Mouse (Mus musculus): Measurements from ENCODE around the gene Clk4.
A peak's percentile ranks its signal among the peaks of the same experiment; 100 is the strongest.

Clk4 gene

DNA sequence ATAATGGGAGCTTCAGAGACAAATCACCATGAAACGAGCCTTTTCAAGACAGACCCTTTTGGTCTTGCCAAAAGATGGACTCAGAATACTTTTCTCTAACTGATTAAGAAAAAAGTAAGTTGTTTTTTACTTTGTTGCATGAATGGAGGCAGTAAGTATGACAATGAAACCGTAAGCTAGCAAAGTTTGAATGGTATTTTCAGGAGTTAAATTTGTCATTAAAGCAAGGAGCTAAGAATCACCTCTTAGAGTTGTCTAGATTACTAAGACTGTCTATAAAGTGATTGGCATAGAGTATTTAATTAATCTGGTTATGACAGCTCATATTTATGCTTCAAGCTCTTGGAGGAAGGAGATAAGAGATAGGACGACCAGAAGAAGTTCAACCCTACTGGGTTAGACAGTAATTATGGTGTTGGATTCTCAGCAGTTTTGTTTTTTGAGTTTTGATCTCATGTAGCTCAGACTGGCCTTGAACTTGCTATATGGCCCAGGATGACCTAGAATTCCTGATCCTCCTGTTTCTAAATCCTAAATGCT lies at the start of gene Clk4:
Gene Clk4, plus strand, starts transcription at position 51 of the 540 bp plus-strand sequence.
- DNase-seq (ENCODE audit: low read depth, low spot score): no peak

DNA sequence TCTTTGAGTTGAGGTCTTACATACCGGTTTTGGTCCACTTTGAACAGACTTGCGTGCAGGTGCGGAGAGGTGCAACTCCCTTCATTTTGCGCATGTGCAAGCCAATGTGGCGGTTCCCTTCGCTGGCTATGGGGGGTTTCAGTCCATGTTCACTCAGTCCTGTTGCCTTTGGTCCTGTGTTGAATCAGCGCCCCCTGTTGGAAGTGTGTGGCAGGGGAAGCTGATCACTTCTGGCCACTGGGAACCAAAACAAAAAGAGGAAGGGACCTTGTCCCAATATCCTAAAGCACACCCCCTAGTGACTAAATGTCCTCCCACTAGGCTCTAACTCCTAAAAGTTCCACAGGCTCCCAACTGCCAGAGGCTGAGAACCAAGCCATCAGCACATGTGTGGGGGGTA lies 47.5 kb upstream of the Clk4 start:
- DNase-seq (ENCODE audit: low read depth, low spot score): no peak

DNA sequence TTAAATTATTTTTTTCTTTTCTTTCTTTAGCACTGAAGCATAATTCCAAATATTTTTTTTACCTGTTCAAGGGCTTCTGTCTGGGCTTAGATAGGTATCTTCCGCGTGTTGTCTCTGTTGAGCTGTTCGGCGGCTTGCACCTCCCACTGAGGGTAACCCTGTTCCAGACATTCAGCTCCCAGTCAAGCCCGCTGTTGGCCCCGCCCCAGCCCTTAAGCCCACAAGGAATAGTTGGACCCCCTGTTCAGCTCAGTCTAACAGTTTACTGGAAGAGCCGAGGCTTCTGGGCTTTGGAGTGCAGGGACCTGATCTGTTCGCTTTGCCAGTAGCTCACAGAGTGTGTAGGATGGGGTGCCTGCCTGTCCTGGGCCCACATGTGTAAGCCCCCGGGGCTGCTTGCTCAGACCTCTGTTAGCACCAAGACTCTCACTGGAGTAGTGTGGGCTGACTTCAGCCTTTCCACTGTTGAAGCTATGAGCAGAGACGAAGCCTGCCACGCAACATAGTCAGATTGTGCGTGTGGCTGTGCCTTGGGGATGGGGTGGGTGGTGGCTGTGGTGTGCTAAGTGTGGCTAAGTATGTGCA lies 42.0 kb upstream of the Clk4 start:
- DNase-seq (ENCODE audit: low read depth, low spot score): no peak

DNA sequence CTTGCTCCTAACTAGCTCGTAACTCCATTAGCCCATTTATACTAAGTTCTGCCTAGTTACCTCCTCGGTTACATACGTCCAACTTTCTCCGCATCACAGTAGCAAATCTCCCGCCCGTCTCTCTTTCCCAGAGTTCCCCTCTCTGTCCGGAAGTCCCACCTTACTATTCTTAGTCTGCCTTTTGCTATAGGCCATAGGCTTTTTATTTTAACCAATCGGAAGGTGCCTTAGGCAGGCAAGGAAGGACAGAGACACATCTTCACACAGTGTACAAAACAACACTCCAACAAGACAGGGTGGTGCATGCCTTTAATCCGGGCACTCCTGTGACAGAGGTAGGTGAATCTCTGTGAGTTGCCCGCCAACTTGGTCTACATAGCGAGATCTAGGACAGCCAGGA lies 41.2 kb upstream of the Clk4 start, which contains the start of gene Gm12569:
Gene Gm12569, plus strand, starts transcription at position 166 of the 400 bp plus-strand sequence.
- DNase-seq (ENCODE audit: low read depth, low spot score): no peak

DNA sequence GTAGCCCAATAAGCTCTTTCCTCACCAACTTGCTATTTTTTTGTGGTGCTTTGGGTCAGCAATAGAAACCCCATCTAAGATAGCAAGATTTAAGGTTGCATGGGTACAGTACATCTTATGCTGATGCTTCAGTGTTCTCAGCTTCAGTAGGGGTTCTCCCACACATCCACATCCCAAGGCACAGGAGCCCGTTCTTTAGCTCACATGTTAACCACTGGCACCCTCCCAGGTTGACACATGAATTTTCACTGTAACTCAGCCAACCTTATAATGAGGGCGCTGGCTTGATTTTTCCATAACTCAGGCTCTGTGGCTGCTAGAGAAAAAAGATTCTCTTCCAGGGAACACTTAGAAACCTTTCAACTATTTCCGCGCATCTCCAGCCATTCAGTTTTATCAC lies 34.4 kb upstream of the Clk4 start:
- DNase-seq (ENCODE audit: low read depth, low spot score): peak; percentile 71

DNA sequence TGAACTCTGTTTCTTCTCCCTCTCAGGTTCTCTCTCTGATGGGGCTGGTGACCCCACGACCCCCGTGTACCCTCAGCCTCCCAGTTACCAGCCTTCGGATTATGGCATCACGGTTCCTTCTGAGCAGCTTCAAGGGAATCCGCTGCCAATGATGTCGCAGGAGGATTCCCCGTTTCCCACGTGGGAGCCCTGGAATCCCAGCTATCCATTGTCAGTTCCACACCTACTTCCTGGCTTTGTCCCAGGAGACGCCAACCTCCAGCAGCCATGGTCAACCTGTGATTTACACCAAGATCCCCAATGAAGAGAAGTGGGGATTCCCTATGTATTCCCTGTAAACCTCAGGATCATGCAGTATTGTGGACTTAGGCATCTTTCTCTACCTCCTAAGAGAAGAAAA lies 26.9 kb upstream of the Clk4 start:
- no peak for DNase-seq (ENCODE audit: low read depth, low spot score)

DNA sequence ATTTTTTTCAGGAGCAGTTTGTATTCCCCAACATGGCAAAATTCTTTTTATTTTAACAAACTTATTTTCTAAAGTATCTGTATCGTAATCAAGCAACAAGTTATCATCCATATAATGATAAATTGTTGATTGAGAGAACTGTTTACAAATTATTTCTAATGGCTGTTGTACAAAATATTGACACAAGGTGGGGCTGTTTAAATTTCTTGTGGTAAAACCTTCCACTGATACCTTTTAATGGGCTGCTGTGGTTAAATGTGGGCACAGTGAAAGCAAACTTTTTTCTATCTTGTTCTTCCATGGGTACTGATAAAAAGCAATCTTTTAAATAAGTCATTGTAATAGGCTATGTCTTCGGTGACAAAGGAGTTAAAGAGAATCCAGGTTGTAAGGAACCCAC lies 18.6 kb upstream of the Clk4 start:
- no peak for DNase-seq (ENCODE audit: low read depth, low spot score)

DNA sequence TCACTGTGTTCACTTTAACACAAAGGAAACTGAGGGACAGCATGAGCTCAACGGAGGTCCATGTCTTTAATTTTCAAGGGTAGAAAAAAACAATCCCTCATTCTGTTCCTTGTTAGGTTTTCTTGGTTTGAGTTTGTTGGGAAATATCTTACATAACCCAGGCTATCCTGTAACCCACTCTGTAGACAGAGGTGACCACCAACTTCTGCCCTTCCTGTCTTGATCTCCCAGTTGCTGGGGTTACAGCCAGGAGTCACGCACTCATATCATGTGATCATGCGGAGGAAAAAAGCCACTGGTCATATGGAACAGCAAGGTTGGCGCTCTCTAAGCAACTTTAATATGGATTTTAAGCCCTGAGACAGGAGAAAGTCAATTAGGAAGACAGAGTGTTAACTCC lies 4.5 kb upstream of the Clk4 start:
- DNase-seq (ENCODE audit: low read depth, low spot score): no peak

DNA sequence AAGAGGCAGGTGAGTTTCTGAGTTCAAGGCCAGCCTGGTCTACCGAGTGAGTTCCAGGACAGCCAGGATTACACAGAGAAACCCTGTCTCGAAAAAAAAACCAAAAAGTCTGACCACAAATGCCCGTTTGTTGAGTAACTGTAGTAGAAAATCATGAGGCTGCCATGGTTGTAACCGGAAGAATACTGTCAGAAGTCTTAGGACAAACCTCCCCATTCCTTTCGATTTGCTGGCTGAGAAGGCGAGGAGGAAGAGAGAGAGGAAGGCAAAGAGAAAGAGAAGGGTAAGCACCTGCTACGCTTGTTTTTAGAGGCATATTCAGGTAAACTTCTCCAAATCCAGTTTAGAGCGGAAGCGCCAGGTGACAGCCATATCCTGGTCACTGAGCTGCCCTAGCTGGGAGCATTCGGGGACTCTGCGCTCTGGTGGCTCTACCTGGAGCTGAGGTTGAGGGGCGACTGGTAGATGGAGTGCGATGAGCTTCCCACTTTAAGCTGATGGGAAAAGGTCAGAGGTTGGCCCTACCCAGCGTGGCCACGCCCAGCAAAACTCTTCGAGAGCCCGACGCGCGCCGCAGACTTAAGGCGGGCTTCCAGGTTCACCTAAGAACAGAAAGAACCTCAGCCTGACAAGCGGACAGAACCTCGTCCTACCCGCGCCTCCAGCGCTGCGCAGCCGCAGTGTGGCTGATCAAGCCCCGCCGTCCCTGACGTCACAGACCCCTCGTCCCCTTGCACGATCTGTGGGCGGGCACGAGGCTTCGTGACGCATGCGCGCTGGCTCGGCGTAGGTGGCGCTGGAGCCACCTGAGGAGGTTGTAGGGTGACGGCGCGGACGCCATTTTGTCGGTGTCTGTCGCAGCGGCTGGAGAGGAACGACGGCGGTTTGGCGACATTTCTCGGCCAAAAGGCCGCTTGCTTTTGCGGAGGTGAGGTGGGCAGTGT lies 1.1 kb downstream of the Clk4 start, which contains the start of gene BC049762:
Gene BC049762, minus strand, starts transcription at position 705 of the 944 bp plus-strand sequence.
- peak; percentile 99 for DNase-seq (ENCODE audit: low read depth, low spot score)

DNA sequence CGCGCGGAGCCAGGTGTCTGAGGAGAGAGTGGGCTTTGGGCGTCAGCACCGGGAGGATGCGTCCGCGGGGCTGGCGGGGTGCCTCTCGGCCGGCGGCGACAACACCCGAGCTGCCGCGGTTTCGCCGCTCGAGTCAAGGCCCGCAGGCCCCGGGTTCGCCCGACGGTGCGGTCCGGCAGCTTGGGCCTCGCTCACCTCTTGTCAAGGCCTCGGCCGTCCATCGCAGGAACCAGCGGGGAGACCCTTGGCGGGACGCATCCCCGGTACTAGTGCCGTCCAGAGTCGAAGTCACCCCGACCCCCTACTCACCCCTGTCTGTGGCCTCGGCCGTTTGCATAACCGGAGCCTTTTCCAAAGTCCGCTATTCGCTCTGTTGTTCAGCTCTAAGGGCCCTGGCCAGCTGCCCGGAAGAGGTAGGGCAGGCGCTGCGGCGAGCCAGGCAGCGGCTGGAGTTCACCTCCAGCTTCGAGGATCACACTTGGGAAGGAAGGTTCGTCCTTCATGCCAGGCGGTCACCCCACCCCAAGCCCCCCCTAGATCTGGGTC lies 1.8 kb downstream of the Clk4 start:
- DNase-seq (ENCODE audit: low read depth, low spot score): peak; percentile 55

DNA sequence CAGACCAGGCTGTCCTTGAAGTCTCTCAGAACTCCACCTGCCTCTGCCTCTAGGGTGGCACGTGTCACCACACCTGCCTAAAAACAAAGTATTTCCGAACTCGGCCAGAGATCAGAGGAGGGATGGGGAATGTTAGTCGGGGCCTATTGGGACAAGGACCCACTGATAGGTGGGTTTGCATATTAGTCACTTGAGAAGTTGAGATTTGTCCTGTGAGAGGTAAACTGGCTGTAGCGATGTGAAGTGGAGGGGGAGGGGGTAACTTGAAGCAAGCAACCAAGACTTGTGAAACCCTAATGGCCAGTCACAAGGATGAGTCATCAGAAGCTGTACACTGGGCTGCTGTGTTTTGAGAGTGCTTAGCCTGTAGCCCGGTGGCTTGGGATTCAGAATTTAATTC lies 2.8 kb downstream of the Clk4 start:
- DNase-seq (ENCODE audit: low read depth, low spot score): peak; percentile 65

DNA sequence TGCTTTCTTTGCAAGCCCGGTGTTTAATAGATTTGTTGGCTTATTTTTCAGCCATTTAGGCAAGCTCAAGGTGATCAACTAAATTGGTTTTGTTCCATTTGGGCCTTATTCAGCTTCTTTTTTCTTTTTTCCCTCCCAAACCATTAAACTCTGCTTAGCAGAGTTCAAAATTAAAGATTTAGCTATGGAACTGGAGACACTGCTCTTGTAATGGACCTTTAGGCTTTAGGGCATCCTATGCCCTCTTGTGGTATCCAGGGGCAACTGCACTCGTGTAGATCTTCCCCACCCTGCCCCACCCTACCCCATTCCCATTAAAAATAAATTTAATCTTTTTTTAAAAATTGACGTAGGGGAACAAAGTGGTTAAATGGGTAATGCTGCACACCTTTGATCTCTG lies 3.8 kb downstream of the Clk4 start:
- DNase-seq (ENCODE audit: low read depth, low spot score): peak; percentile 70

DNA sequence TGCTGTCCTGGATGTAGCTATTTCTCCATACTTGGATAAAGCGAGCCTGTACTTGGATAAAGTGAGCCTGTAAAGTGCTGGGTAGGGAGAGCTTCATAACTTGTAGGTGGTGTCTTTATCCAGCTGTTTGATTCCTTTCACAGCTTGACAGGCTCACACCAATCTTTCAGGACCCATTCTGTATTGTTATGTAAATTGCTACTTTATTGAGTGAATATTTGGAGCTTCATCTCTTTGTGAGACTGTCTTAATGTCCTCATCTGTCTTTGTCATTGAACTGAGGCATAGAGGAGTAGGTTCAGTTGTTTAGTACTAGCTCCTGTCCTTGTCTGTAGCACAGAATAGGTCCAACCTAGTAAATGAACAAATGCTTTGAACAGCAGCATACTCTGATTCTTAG lies 12.9 kb downstream of the Clk4 start:
- DNase-seq (ENCODE audit: low read depth, low spot score): no peak

DNA sequence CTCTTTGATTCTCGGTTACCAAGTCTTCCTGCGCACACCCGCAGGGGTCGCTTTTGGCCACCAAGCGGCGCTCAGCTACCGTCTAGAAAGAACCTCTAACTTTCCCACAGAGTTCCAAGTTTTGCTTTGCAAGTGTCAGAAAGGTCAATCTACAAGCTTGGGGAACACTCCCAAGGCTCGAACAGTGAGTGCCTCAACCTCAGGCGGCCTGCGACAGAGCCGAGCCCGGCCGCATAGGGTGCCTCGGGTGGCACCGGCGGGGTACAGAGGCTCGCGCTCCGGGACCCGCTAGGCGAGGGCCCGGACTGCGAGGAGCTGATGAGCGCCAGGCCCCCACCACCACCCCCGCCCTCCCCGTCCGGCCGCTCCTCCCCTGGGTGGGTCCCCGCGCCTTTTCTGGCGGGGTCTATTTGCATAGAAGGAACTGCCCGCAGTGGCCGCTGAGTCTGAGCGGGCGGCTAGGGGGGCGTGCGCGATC lies 28.1 kb downstream of the Clk4 start, which contains the start of gene Col23a1:
Gene Col23a1, plus strand, starts transcription at position 357 of the 478 bp plus-strand sequence.
- DNase-seq (ENCODE audit: low read depth, low spot score): peak; percentile 73

DNA sequence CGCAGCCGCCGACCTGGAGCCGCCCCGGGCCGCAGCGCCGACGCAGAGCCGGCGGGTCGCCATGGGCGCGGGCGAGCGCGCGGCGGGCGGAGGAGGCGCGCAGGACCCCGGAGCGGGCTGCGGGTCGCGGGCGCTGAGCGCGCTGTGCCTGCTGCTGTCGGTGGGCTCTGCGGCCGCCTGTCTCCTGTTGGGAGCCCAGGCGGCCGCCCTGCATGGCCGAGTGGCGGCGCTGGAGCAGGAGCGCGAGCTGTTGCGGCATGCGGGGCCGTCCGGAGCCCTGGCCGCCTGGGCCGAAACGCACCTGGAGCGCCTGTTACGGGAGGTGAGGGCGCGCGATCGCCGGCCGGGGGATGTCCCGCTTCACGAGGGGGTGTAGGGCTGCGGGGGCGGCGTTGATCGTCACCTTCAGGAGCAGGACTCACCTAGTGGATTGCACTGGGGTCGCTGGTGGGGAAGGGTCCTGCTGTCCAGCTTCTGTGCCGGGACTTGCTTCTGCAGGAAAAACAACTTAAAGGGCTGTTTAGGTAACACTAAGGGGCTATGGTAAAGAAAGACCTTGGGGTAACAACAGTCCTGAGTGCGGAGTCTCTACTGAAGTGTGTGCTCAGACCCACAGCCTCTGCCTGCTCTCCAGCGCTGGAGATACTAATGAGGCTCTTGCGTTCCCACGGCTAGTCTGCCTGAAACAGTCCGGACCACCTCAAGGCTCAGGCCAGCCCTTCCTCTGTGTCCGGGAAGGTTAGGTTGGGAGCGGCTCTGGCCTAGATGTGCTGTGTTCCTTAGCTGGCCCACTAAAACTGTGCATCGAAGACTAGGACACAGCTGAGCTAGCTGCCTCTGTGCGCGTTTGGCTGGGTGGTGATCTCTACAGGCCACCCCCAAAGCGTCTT lies 28.8 kb downstream of the Clk4 start:
- DNase-seq (ENCODE audit: low read depth, low spot score): no peak

DNA sequence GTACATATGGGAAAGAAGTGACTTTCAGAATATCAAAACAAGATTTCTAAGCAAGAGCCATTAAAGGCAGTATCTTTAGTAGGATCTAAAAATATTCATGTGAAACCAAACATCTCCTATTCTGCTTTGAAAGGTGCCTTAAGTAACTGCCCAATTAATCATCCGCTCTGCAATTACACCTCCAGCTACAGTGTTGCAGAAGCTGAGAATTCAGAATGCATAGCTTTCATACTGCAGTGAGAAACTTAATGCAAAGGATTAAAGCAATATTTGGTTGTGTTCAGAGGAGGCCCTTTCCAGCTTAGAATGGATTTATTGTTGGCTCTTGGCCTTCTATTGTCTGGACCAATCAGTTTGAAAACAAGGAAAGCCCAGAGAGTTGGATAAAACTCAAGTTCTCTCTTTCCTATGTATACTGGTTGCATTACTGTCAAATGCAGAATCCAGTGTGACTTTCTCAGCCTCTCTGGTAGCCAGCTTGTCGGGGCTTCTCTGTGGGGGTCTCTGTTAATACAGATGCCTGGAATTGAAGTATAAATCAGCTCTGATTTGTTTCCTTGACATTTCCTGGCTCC lies 32.5 kb downstream of the Clk4 start:
- peak; percentile 53 for DNase-seq (ENCODE audit: low read depth, low spot score)

DNA sequence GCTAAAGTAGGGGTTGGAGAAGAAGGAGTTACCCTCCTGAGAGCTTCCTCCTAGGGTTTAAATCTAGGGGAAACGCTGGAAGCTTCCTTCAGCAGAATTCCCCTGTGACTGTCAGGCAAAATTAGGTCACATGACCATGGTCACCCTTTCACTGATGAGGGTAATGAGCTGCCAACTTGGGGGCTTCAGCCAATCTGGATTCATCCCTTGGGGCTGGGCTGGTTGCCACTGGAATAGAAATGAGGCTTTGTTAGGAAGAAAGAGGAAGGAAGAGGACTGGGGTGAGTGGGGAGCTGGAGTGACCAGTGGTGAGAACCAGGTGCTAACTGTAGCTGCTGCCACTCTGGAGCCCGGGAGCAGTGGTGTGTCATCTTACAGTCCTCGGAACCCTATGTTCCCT lies 34.2 kb downstream of the Clk4 start:
- DNase-seq (ENCODE audit: low read depth, low spot score): no peak

DNA sequence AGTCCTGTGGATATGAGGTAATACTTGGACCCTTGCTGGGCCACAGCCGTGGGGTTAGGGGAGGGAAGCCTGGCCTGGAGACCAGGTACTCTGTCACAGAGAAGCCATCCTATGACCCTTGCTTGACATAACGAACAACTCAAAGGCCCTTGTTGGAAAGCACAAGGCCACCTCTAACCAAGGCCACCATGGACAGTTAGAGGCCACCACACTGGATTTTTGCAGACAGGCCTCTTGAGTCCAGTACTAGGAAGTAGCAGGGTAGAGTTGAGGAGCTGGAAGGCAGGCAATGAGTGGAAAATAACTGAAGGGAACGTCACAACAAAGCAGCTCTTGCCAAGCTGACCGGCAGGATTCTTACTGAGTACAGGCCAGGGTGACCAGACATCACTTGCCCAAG lies 37.2 kb downstream of the Clk4 start:
- no peak for DNase-seq (ENCODE audit: low read depth, low spot score)

DNA sequence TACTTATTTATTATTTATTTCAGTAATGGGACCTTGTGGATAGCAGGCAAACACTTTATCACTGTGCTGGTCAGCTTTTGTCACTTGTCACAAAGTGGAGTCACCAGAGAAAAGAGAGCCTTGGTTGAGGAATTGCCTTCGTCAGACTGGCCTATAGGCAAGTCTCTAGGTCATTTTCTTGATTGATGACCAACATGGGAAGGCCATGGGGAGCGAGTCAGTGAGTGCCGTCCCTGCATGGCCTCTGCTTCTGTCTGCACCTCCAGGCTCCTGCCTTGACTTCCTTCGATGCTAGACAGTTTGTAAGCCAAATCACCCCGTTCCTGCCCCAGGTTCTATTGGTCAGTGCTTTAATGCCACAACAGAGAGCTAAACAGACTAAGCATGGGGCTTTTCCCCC lies 40.9 kb downstream of the Clk4 start:
- no peak for DNase-seq (ENCODE audit: low read depth, low spot score)

DNA sequence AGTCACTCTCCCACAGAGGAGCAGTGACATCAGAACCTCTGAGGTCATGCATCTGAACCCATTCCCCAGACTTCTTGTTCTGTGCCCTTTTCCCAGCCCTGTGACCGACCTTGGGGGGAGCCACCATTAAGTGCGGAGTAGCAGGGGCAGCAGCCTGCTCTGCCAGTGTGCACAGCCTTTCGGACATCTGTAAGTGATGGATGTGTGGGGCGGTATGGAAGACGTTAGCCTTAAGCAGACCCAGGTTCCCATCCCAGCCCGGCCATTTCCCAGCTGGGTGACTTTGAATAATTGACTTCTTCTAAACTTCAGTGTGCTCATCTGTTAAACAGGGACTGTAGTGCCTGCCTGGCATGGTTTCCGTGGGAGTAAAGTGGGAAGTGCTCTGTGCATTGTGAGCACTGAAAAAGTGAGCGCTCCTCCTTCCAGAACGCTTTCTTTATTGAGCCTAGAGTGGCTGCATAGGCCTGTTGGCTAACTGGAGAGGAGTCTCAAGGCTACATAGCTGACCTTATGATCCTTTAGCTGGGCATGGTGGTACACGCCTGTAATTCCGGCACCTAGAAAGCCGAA lies 42.5 kb downstream of the Clk4 start:
- DNase-seq (ENCODE audit: low read depth, low spot score): peak; percentile 46
